Mouse (Mus musculus): ENCODE results near the gene Slc11a2. TPM values are rescaled to one million over a fixed set of nuclear protein-coding genes. Genes with fewer than 3 reads are reported as not detected.

Gene Slc11a2
- polyA plus RNA-seq, 1 experiment: 50.6 TPM

GRCm38 (mm10) chr15:100410918-100411672 is 13.8 kb downstream of the Slc11a2 start:
- DNase-seq: no peak
- H3K4me3 ChIP-seq (replicated peaks; ENCODE audit: insufficient read depth, low read depth, low read length): no peak overlapping the region
- H3K27me3 ChIP-seq (ENCODE audit: control insufficient read depth, insufficient read depth, low read length): no peaks in the 10 kb centered on the region
- H3K4me1 ChIP-seq (ENCODE audit: control insufficient read depth, insufficient read depth, low read length): peaks cover 8% of the 10 kb centered on the region
- no peak for TF ChIP-seq POLR2A (IDR thresholded peaks at IDR 0.05; ENCODE audit: borderline replicate concordance, insufficient read depth, low read length)
- no peak for TF ChIP-seq CTCF (IDR thresholded peaks at IDR 0.05; ENCODE audit: borderline replicate concordance, insufficient read depth, low read depth, low read length)
- H3K27ac ChIP-seq (ENCODE audit: insufficient read depth, low read length): no peak overlapping the region
- 72% methylated on average over 14 of the region's 14 CpGs for WGBS

- H3K27ac ChIP-seq (ENCODE audit: insufficient read depth, low read length): no peak overlapping the region
- no peak for DNase-seq
- no peaks in the 10 kb centered on the region for H3K4me1 ChIP-seq (ENCODE audit: control insufficient read depth, insufficient read depth, low read length)
- H3K27me3 ChIP-seq (ENCODE audit: control insufficient read depth, insufficient read depth, low read length): no peaks in the 10 kb centered on the region
- TF ChIP-seq POLR2A (IDR thresholded peaks at IDR 0.05; ENCODE audit: borderline replicate concordance, insufficient read depth, low read length): no peak
- no peak for TF ChIP-seq CTCF (IDR thresholded peaks at IDR 0.05; ENCODE audit: borderline replicate concordance, insufficient read depth, low read depth, low read length)
- 87% methylated on average over 5 of the region's 5 CpGs for WGBS
- no peak overlapping the region for H3K4me3 ChIP-seq (replicated peaks; ENCODE audit: insufficient read depth, low read depth, low read length)
These were observed 18.8 kb downstream of the Slc11a2 start for GRCm38 (mm10) chr15:100406088-100406487.

- DNase-seq: no peak
- no peaks in the 10 kb centered on the region for H3K27me3 ChIP-seq (ENCODE audit: control insufficient read depth, insufficient read depth, low read length)
These were observed 21.4 kb downstream of the Slc11a2 start for GRCm38 (mm10) chr15:100403318-100404000.

GRCm38 (mm10) chr15:100402798-100403197 is 22.1 kb downstream of the Slc11a2 start:
- Histone ChIP-seq H3K27ac (ENCODE audit: insufficient read depth, low read length) (no peak overlapping the region), H3K27me3 (ENCODE audit: control insufficient read depth, insufficient read depth, low read length) (no peaks in the 10 kb centered on the region), H3K4me3 (replicated peaks; ENCODE audit: insufficient read depth, low read depth, low read length) (no peak overlapping the region), H3K4me1 (ENCODE audit: control insufficient read depth, insufficient read depth, low read length) (no peaks in the 10 kb centered on the region)
- no peak for DNase-seq
- TF ChIP-seq POLR2A (IDR thresholded peaks at IDR 0.05; ENCODE audit: borderline replicate concordance, insufficient read depth, low read length) (no peak), CTCF (IDR thresholded peaks at IDR 0.05; ENCODE audit: borderline replicate concordance, insufficient read depth, low read depth, low read length) (no peak)
- WGBS: 61% methylated on average over 4 of the region's 4 CpGs

More at GRCm38 (mm10) chr15:100403318-100404000, 21.4 kb downstream of the Slc11a2 start:
- no peak overlapping the region for H3K4me3 ChIP-seq (replicated peaks; ENCODE audit: insufficient read depth, low read depth, low read length)
- WGBS: 93% methylated on average over 16 of the region's 16 CpGs
- TF ChIP-seq POLR2A (IDR thresholded peaks at IDR 0.05; ENCODE audit: borderline replicate concordance, insufficient read depth, low read length) (no peak), CTCF (IDR thresholded peaks at IDR 0.05; ENCODE audit: borderline replicate concordance, insufficient read depth, low read depth, low read length) (no peak)
- no peak overlapping the region for H3K27ac ChIP-seq (ENCODE audit: insufficient read depth, low read length)
- H3K4me1 ChIP-seq (ENCODE audit: control insufficient read depth, insufficient read depth, low read length): no peaks in the 10 kb centered on the region

GRCm38 (mm10) chr15:100402347-100402746 is 22.5 kb downstream of the Slc11a2 start:
- no peak for DNase-seq
- TF ChIP-seq CTCF (IDR thresholded peaks at IDR 0.05; ENCODE audit: borderline replicate concordance, insufficient read depth, low read depth, low read length) (no peak), POLR2A (IDR thresholded peaks at IDR 0.05; ENCODE audit: borderline replicate concordance, insufficient read depth, low read length) (no peak)
- WGBS: 90% methylated on average over 14 of the region's 14 CpGs
- H3K4me1 ChIP-seq (ENCODE audit: control insufficient read depth, insufficient read depth, low read length): no peaks in the 10 kb centered on the region
- no peaks in the 10 kb centered on the region for H3K27me3 ChIP-seq (ENCODE audit: control insufficient read depth, insufficient read depth, low read length)
- no peak overlapping the region for H3K4me3 ChIP-seq (replicated peaks; ENCODE audit: insufficient read depth, low read depth, low read length)
- H3K27ac ChIP-seq (ENCODE audit: insufficient read depth, low read length): no peak overlapping the region

- WGBS: 84% methylated on average over 4 of the region's 4 CpGs
- Histone ChIP-seq H3K27me3 (ENCODE audit: control insufficient read depth, insufficient read depth, low read length) (no peaks in the 10 kb centered on the region), H3K4me1 (ENCODE audit: control insufficient read depth, insufficient read depth, low read length) (no peaks in the 10 kb centered on the region), H3K4me3 (replicated peaks; ENCODE audit: insufficient read depth, low read depth, low read length) (no peak overlapping the region), H3K27ac (ENCODE audit: insufficient read depth, low read length) (no peak overlapping the region)
- no peak for DNase-seq
- TF ChIP-seq POLR2A (IDR thresholded peaks at IDR 0.05; ENCODE audit: borderline replicate concordance, insufficient read depth, low read length) (no peak), CTCF (IDR thresholded peaks at IDR 0.05; ENCODE audit: borderline replicate concordance, insufficient read depth, low read depth, low read length) (no peak)
These were observed 23.1 kb downstream of the Slc11a2 start for GRCm38 (mm10) chr15:100401811-100402210.

GRCm38 (mm10) chr15:100400592-100401250 is 24.2 kb downstream of the Slc11a2 start:
- Histone ChIP-seq H3K27me3 (ENCODE audit: control insufficient read depth, insufficient read depth, low read length) (no peaks in the 10 kb centered on the region), H3K27ac (ENCODE audit: insufficient read depth, low read length) (no peak overlapping the region), H3K4me1 (ENCODE audit: control insufficient read depth, insufficient read depth, low read length) (no peaks in the 10 kb centered on the region), H3K4me3 (replicated peaks; ENCODE audit: insufficient read depth, low read depth, low read length) (no peak overlapping the region)
- 78% methylated on average over 16 of the region's 16 CpGs for WGBS
- DNase-seq: no peak
- no peak for TF ChIP-seq CTCF (IDR thresholded peaks at IDR 0.05; ENCODE audit: borderline replicate concordance, insufficient read depth, low read depth, low read length)
- TF ChIP-seq POLR2A (IDR thresholded peaks at IDR 0.05; ENCODE audit: borderline replicate concordance, insufficient read depth, low read length): no peak
